In genomic region chr11:96823880-96824782, GRCm38 (mm10) we compare ENCODE assay signal across 8 mouse cellular contexts. TPM values are rescaled to one million over a fixed set of nuclear protein-coding genes. Genes with fewer than 3 reads are reported as not detected.
DNase-seq lines count a peak whose midpoint lies in the region; ATAC-seq and TF ChIP-seq lines count a peak whose summit lies in the region.

No protein-coding gene starts in this region.

- peaks cover 25 to 55% of the 10 kb centered on the region in 2 experiments for H3K4me1 ChIP-seq in MEL (ENCODE audit: control insufficient read depth in 1 of 2, insufficient read depth in 2 of 2, low read length in 2 of 2)
- peaks cover 58% of the 10 kb centered on the region for H3K4me1 ChIP-seq in forebrain, embryonic 16.5 days (replicated peaks; ENCODE audit: control insufficient read depth, insufficient read depth, low read length)
- H3K4me1 ChIP-seq in lung, adult 2 months (ENCODE audit: control insufficient read depth, insufficient read depth, low read length): peaks cover 37% of the 10 kb centered on the region
- H3K4me1 ChIP-seq in neural tube, embryonic 15.5 days: peaks cover 69% of the 10 kb centered on the region

- H3K27me3 ChIP-seq in MEL (ENCODE audit: control insufficient read depth in 1 of 2, insufficient read depth in 2 of 2, low read length in 2 of 2): no peaks in the 10 kb centered on the region
- H3K27me3 ChIP-seq in forebrain, embryonic 16.5 days (replicated peaks; ENCODE audit: control insufficient read depth, insufficient read depth, low read length): no peaks in the 10 kb centered on the region
- H3K27me3 ChIP-seq in neural tube, embryonic 15.5 days (replicated peaks): no peaks in the 10 kb centered on the region

- H3K27ac ChIP-seq in MEL (ENCODE audit: control insufficient read depth, low read depth, low read length): no peak overlapping the region; the same call in 1 of the 2 replicates
- peak overlapping the region; percentile 86 for H3K27ac ChIP-seq in forebrain, embryonic 16.5 days (ENCODE audit: low read length)
- peak overlapping the region; percentile 97 for H3K27ac ChIP-seq in layer of hippocampus, adult 2 months
- peak overlapping the region; percentile 90 for H3K27ac ChIP-seq in neural tube, embryonic 15.5 days (replicated peaks)

- WGBS in forebrain, embryonic 16.5 days: under 1% methylated on average over 24 of the region's 26 CpGs
- WGBS in lung, adult 2 months: under 1% methylated on average over 26 of the region's 26 CpGs
- 1% methylated on average over 26 of the region's 26 CpGs for WGBS in neural tube, embryonic 15.5 days

- no peak for TF ChIP-seq EP300 in MEL (IDR thresholded peaks at IDR 0.05; ENCODE audit: low read depth in 1 of 2, low read length in 2 of 2)

- ATAC-seq in forebrain, embryonic 16.5 days: peak; percentile 92
- ATAC-seq in neural tube, embryonic 15.5 days (ENCODE audit: low FRiP score): peak; percentile 93

- DNase-seq in MEL (ENCODE audit: low read depth, low spot score): peak; percentile 95
- peak; percentile 85 to 92 for DNase-seq in cerebellum, adult 18-20 months
- peak; percentile 85 for DNase-seq in heart, postnatal 4 days
- DNase-seq in layer of hippocampus, adult 2 months (ENCODE audit: low spot score in 2 of 2): peak; percentile 80 to 92
- peak; percentile 81 for DNase-seq in lung, adult 2 months
- peak; percentile 85 for DNase-seq in testis, postnatal 10 days (ENCODE audit: low spot score)

- no peak for TF ChIP-seq CTCF in MEL (IDR thresholded peaks at IDR 0.05 in 2 of 3, conservative IDR thresholded peaks at IDR 0.05 in 1 of 3; ENCODE audit: control insufficient read depth in 1 of 3, insufficient read depth in 1 of 3, low read depth in 2 of 3, low read length in 3 of 3, poor library complexity in 1 of 3, severe bottlenecking in 1 of 3)
- no peak for TF ChIP-seq CTCF in layer of hippocampus, adult 2 months (conservative IDR thresholded peaks at IDR 0.05)
- no peak for TF ChIP-seq CTCF in lung, adult 2 months (IDR thresholded peaks at IDR 0.05; ENCODE audit: insufficient read depth, low read length)

- H3K79me2 ChIP-seq in MEL (ENCODE audit: control insufficient read depth, insufficient read depth, low read length, poor library complexity): peaks cover 65% of the 10 kb centered on the region

- no peak for TF ChIP-seq RAD21 in MEL (IDR thresholded peaks at IDR 0.05; ENCODE audit: low read depth, low read length)

- no peaks in the 10 kb centered on the region for H3K9me3 ChIP-seq in MEL (replicated peaks; ENCODE audit: insufficient read depth, low read length)
- no peaks in the 10 kb centered on the region for H3K9me3 ChIP-seq in forebrain, embryonic 16.5 days (ENCODE audit: control insufficient read depth, low read length)
- H3K9me3 ChIP-seq in neural tube, embryonic 15.5 days (replicated peaks): no peaks in the 10 kb centered on the region

- peak overlapping the region; percentile 12 to 57; a peak in 2 of 4 replicates for H3K4me3 ChIP-seq in MEL (ENCODE audit: control insufficient read depth in 1 of 2, insufficient read depth in 1 of 2, low read depth in 2 of 2, low read length in 2 of 2)
- peak overlapping the region; percentile 49 for H3K4me3 ChIP-seq in forebrain, embryonic 16.5 days (replicated peaks; ENCODE audit: low read length)
- peak overlapping the region; percentile 73 for H3K4me3 ChIP-seq in layer of hippocampus, adult 2 months
- peak overlapping the region; percentile 42 for H3K4me3 ChIP-seq in lung, adult 2 months (replicated peaks; ENCODE audit: extremely low read depth, low read depth, low read length)
- H3K4me3 ChIP-seq in neural tube, embryonic 15.5 days (replicated peaks): peak overlapping the region; percentile 54

- peak overlapping the region; percentile 87 for H3K4me2 ChIP-seq in forebrain, embryonic 16.5 days (ENCODE audit: low read length)
- H3K4me2 ChIP-seq in neural tube, embryonic 15.5 days: peak overlapping the region; percentile 94

- peak overlapping the region; percentile 52; the same call in 1 of the 2 replicates for H3K9ac ChIP-seq in MEL (ENCODE audit: control insufficient read depth, low read depth, low read length, poor library complexity, severe bottlenecking)
- peak overlapping the region; percentile 62 for H3K9ac ChIP-seq in forebrain, embryonic 16.5 days (replicated peaks; ENCODE audit: low read depth, low read length)
- peak overlapping the region; percentile 66 for H3K9ac ChIP-seq in neural tube, embryonic 15.5 days (replicated peaks)

- peaks cover 43 to 58% of the 10 kb centered on the region in 2 experiments for H3K36me3 ChIP-seq in MEL (ENCODE audit: control insufficient read depth in 1 of 2, insufficient read depth in 2 of 2, low read length in 2 of 2)
- peaks cover 21% of the 10 kb centered on the region for H3K36me3 ChIP-seq in forebrain, embryonic 16.5 days (ENCODE audit: control insufficient read depth, insufficient read depth)
- H3K36me3 ChIP-seq in neural tube, embryonic 15.5 days: peaks cover 40% of the 10 kb centered on the region

- TF ChIP-seq POLR2A in MEL (IDR thresholded peaks at IDR 0.05; ENCODE audit: control insufficient read depth in 1 of 2, insufficient read depth in 1 of 2, low read depth in 1 of 2, low read length in 2 of 2, poor library complexity in 1 of 2): no peak
- TF ChIP-seq POLR2A in lung, adult 2 months (IDR thresholded peaks at IDR 0.05; ENCODE audit: borderline replicate concordance, extremely low read depth, low read depth, low read length): no peak

TF ChIP-seq in MEL, 35 proteins besides CTCF, POLR2A, EP300 and RAD21 (continues in another document):
- TF ChIP-seq ZKSCAN1 (IDR thresholded peaks at IDR 0.05; ENCODE audit: low read depth, low read length): no peak
- no peak for TF ChIP-seq GATA1 (IDR thresholded peaks at IDR 0.05; ENCODE audit: low read depth, low read length)
- TF ChIP-seq USF2 (IDR thresholded peaks at IDR 0.05; ENCODE audit: borderline replicate concordance in 1 of 2, insufficient read depth in 1 of 2, low read depth in 1 of 2, low read length in 2 of 2): no peak
- TF ChIP-seq ZMIZ1 (IDR thresholded peaks at IDR 0.05; ENCODE audit: low read depth, low read length): no peak
- 0 out of 2 replicates have a peak, but pooled peaks have one; percentile 18 for TF ChIP-seq HCFC1 (IDR thresholded peaks at IDR 0.05; ENCODE audit: low read depth, low read length)
- TF ChIP-seq NELFE (IDR thresholded peaks at IDR 0.05; ENCODE audit: low read depth, low read length): no peak
- no peak for TF ChIP-seq E2F4 (IDR thresholded peaks at IDR 0.05; ENCODE audit: borderline replicate concordance, low read depth, low read length)
- TF ChIP-seq CHD2 (IDR thresholded peaks at IDR 0.05; ENCODE audit: low read length): no peak; the same call in 1 of the 2 replicates
- no peak for TF ChIP-seq MYB (IDR thresholded peaks at IDR 0.05; ENCODE audit: low read depth, low read length)
- TF ChIP-seq MAX (IDR thresholded peaks at IDR 0.05; ENCODE audit: low read length): no peak
- TF ChIP-seq JUND (IDR thresholded peaks at IDR 0.05; ENCODE audit: low read depth, low read length): no peak
- TF ChIP-seq MAZ (IDR thresholded peaks at IDR 0.05; ENCODE audit: low read depth, low read length): 0 out of 2 replicates have a peak, but pooled peaks have one; percentile 58
- no peak for TF ChIP-seq TCF12 (IDR thresholded peaks at IDR 0.05; ENCODE audit: low read depth, low read length)
- TF ChIP-seq TAL1 (IDR thresholded peaks at IDR 0.05; ENCODE audit: low read length): no peak
- 0 out of 2 replicates have a peak, but pooled peaks have one; percentile 31 for TF ChIP-seq RCOR1 (IDR thresholded peaks at IDR 0.05; ENCODE audit: low read depth, low read length)
- no peak for TF ChIP-seq UBTF (IDR thresholded peaks at IDR 0.05; ENCODE audit: borderline replicate concordance, insufficient read depth, low read depth, low read length)

RNA-seq across cellular contexts. Expression of gene Nfe2l1, which starts 5.6 kb away (rescaled TPM):
- total RNA-seq in MEL (2012; rRNA removed): 44.8 and 47.0 TPM in 2 replicates
- 10 to 100 TPM; 37.5 to 66.5 TPM for polyA plus RNA-seq in MEL (2012; ENCODE audit: insufficient read depth in 1 of 2, insufficient read length in 2 of 2, low read depth in 1 of 2, low replicate concordance in 2 of 2, missing spikeins in 1 of 2)
- 64.8 and 68.2 TPM in 2 replicates for polyA plus RNA-seq in forebrain, embryonic 16.5 days (2015; fragmentation: Nextera tagmentation; extraction: Ambion mirVana)
- 100 to 1,000 TPM; 200 to 203 TPM for total RNA-seq in heart, postnatal 4 days (2021)
- 100 to 1,000 TPM; 221 to 229 TPM for total RNA-seq in layer of hippocampus, adult 2 months (2021)
- polyA plus RNA-seq in lung, adult 2 months (2012; rRNA removed): 225 and 264 TPM in 2 replicates
- polyA plus RNA-seq in neural tube, embryonic 15.5 days (2015; fragmentation: Nextera tagmentation; extraction: Ambion mirVana): 71.8 and 78.2 TPM in 2 replicates

RNA-seq across cellular contexts. Expression of gene Copz2, which starts 25.5 kb away (rescaled TPM):
- total RNA-seq in MEL (2012; rRNA removed): 0.95 and 2.1 TPM in 2 replicates
- polyA plus RNA-seq in MEL (2012; ENCODE audit: insufficient read depth in 1 of 2, insufficient read length in 2 of 2, low read depth in 1 of 2, low replicate concordance in 2 of 2, missing spikeins in 1 of 2): 1 to 10 TPM in 1 of 2 experiments, not detected in 1; 6.3 TPM
- 10.4 and 16.6 TPM in 2 replicates for polyA plus RNA-seq in forebrain, embryonic 16.5 days (2015; fragmentation: Nextera tagmentation; extraction: Ambion mirVana)
- 10 to 100 TPM; 51.2 to 52.7 TPM for total RNA-seq in heart, postnatal 4 days (2021)
- total RNA-seq in layer of hippocampus, adult 2 months (2021): 1 to 10 TPM; 5.9 to 7.0 TPM
- 39.7 and 44.8 TPM in 2 replicates for polyA plus RNA-seq in lung, adult 2 months (2012; rRNA removed)
- 29.2 and 42.0 TPM in 2 replicates for polyA plus RNA-seq in neural tube, embryonic 15.5 days (2015; fragmentation: Nextera tagmentation; extraction: Ambion mirVana)

RNA-seq across cellular contexts. Expression of gene Cbx1, which starts 35.2 kb away (rescaled TPM):
- 132 and 135 TPM in 2 replicates for total RNA-seq in MEL (2012; rRNA removed)
- 100 to 1,000 TPM; 152 to 368 TPM for polyA plus RNA-seq in MEL (2012; ENCODE audit: insufficient read depth in 1 of 2, insufficient read length in 2 of 2, low read depth in 1 of 2, low replicate concordance in 2 of 2, missing spikeins in 1 of 2)
- 87.7 and 93.3 TPM in 2 replicates for polyA plus RNA-seq in forebrain, embryonic 16.5 days (2015; fragmentation: Nextera tagmentation; extraction: Ambion mirVana)
- 10 to 100 TPM; 69.6 to 72.0 TPM for total RNA-seq in heart, postnatal 4 days (2021)
- total RNA-seq in layer of hippocampus, adult 2 months (2021): 10 to 100 TPM; 44.6 to 47.4 TPM
- 15.3 and 19.0 TPM in 2 replicates for polyA plus RNA-seq in lung, adult 2 months (2012; rRNA removed)
- polyA plus RNA-seq in neural tube, embryonic 15.5 days (2015; fragmentation: Nextera tagmentation; extraction: Ambion mirVana): 60.9 and 69.5 TPM in 2 replicates

RNA-seq across cellular contexts. Expression of gene Snx11, which starts 46.8 kb away (rescaled TPM):
- 33.9 and 43.1 TPM in 2 replicates for total RNA-seq in MEL (2012; rRNA removed)
- polyA plus RNA-seq in MEL (2012; ENCODE audit: insufficient read depth in 1 of 2, insufficient read length in 2 of 2, low read depth in 1 of 2, low replicate concordance in 2 of 2, missing spikeins in 1 of 2): 10 to 100 TPM in 1 of 2 experiments, not detected in 1; 33.7 TPM
- polyA plus RNA-seq in forebrain, embryonic 16.5 days (2015; fragmentation: Nextera tagmentation; extraction: Ambion mirVana): 43.1 and 44.1 TPM in 2 replicates
- 10 to 100 TPM; 15.5 to 18.2 TPM for total RNA-seq in heart, postnatal 4 days (2021)
- 10 to 100 TPM; 52.5 to 56.7 TPM for total RNA-seq in layer of hippocampus, adult 2 months (2021)
- polyA plus RNA-seq in lung, adult 2 months (2012; rRNA removed): 23.5 and 26.8 TPM in 2 replicates
- polyA plus RNA-seq in neural tube, embryonic 15.5 days (2015; fragmentation: Nextera tagmentation; extraction: Ambion mirVana): 70.4 and 81.7 TPM in 2 replicates
